Mouse (Mus musculus): ENCODE data around the gene Csf2rb2. TPM values are rescaled to one million over a fixed set of nuclear protein-coding genes. Genes with fewer than 3 reads are reported as not detected.
"Not testable (repeated sequence)": the region's sequence is repeated elsewhere in the genome, so short reads cannot be mapped to it uniquely, and the experiment has no call there.

The Csf2rb2 gene
- total RNA-seq, 4 experiments from 2014 or later = 0.27 to 3.0 (median 1.2) TPM

DNA sequence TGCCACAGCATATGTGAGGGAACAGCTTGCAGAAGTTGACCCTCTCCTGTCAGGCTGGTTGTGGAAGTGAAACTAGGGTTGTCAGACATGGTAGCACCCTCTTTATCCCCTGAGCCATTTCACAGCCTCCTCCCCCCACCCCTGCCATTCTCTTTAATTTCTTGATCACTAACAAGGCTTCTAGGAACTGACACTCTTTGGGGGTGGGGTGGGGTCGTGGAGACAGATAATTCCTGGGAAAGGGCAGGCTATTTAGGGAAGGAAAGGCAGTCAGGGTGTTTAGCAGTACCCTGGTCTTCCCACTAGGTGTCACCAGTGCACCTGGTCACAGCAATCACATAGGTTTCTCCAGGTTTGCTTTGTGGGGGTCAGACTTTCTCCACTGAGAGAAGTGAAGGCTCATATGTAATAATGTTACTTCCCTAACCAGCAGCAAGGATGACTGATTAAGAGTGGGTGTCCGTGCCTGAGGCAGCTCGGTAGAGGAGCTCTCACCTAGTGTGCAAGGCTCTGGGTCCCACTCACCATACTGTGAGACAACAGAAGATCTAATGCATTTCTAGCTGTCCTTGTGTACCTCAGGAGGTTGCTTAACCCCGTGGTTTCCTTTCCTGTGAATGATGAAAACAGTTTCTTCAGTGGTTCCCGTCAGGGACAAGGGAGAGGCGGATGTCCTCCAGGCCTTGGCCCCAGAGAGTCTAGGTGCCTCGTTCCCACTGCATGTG, 48.0 kb downstream of the Csf2rb2 start:
- DNase-seq (ENCODE audit: low spot score in 2 of 2) = peak in 1 of 2 experiments; percentile 61

DNA sequence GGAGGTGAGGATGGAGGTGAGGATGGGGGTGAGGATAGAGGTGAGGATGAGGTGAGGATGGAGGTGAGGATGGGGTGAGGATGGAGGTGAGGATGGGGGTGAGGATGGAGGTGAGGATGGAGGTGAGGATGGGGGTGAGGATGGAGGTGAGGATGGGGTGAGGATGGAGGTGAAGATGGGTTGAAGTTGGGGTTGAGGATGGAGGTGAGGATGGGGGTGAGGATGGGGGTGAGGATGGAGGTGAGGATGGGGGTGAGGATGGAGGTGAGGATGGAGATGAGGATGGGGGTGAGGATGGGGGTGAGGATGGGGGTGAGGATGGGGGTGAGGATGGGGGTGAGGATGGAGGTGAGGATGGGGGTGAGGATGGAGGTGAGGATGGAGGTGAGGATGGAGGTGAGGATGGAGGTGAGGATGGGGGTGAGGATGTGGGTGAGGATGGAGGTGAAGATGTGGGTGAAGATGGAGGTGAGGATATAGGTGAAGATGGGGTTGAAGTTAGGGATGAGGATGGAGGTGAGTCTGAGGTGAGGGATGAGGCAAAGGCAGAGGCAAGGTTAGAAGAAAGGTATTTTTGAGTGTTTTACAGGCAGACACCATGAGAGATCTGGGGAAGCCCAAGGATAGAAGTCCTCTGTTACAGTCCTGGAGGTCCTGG, 48.8 kb downstream of the Csf2rb2 start:
- DNase-seq (ENCODE audit: low spot score in 2 of 2) = not testable (repeated sequence)

DNA sequence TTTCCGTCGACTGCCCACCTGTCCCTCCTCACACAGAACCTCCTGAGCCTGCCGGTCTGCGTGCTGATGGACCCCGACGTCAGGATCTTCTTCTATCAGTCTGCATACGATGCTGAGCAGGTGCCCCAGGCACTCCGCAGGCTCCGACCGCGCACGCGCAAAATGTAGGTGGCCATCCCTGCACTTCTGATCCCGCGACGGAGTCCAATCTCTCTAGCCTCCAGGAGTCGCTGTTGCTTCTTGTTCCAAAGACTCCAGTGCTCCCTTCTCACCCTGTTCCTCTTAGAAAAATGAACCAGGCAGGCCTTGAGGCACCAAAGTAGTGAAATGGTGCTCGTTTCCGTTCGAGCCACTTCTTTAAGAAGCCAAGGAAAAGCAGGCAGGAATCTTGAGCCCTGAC, 50.8 kb downstream of the Csf2rb2 start:
- DNase-seq (ENCODE audit: low spot score in 2 of 2) = peak; percentile 19 to 31

DNA sequence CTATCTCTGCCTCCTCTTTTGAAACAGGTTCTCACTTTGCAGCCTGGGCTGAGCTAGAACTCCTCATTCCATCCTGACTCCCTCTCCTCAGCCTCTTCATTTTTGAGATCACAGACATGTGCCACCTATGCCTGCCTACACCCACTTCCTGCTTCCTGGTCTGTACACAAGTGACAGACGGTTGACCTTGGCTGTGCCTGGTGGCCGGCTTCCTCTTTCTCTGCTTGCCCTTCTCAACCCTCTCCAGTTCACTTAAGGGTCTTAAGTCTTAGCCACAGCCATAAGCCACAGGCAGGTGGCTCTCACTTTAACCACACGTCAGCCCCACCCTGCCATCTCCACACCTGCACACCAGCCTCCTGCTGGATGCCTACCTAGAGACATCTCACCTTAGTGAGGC, 57.1 kb downstream of the Csf2rb2 start:
- no peak for DNase-seq (ENCODE audit: low spot score in 2 of 2)

DNA sequence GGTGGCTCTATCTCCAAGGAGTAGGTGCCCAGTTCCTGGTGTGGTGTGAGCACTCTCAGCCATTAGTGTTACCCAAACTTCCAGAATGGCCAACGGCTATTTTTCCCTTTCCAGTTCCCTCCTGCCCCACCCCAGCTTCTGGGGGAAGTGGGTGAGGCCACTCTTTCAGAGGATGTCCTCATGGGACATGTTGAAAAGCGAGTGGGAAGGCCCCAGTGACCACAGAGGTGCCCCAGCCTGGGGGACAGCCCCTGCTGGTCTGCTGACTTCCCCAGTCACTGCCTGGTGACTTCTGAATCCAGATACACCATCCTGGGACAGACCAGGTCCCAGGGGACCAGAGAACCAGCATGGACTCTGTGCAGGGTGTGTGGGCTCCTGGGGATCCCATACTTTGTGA, 57.9 kb downstream of the Csf2rb2 start:
- no peak for DNase-seq (ENCODE audit: low spot score in 2 of 2)

DNA sequence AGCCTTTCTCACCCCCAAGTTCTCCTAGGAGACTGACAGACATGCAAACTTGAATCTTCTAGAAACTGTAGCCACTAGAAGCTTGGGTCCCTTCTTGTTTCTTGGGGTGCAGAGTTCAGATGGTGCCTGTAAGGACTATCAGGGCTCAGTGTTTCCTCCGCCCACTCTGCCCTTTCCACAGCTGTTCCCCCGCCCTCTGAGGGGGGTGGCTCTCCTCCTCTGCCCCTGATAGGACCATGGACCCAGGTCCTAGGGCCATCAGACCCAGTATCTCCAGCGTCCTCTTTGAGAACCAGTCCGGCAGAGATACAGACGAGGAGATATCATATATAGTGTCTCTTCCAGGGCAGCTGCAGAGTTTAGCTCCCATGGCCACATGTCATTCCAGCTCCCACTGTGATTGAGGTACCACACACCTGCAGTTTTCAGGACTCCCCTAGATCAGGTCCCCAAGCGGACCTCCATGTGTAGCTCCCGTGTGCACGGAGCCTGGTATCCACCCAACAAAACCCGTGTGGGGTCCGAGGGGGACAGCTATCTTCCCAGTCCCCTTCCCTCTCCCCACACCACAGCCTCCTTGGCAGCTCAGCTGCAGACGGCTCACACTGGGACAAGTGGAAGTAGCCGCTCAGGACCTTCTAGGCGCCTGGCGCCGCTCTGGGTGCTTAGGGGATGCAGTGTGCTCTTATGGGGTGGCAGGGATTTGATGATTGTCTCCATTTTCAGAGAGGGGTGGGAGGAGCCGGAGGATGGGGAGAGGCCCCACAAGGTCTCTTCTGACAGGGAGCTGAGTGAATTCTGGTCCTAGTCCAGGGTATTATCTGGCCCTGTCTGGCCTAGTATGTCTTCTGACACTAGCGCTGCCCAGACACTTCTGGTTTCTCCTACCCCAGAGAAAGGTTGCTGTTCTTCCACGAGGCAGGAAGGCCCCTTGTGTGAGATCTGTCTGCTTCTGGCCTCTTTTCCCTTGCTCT, 59.1 kb downstream of the Csf2rb2 start:
- DNase-seq (ENCODE audit: low spot score in 2 of 2) = no peak

DNA sequence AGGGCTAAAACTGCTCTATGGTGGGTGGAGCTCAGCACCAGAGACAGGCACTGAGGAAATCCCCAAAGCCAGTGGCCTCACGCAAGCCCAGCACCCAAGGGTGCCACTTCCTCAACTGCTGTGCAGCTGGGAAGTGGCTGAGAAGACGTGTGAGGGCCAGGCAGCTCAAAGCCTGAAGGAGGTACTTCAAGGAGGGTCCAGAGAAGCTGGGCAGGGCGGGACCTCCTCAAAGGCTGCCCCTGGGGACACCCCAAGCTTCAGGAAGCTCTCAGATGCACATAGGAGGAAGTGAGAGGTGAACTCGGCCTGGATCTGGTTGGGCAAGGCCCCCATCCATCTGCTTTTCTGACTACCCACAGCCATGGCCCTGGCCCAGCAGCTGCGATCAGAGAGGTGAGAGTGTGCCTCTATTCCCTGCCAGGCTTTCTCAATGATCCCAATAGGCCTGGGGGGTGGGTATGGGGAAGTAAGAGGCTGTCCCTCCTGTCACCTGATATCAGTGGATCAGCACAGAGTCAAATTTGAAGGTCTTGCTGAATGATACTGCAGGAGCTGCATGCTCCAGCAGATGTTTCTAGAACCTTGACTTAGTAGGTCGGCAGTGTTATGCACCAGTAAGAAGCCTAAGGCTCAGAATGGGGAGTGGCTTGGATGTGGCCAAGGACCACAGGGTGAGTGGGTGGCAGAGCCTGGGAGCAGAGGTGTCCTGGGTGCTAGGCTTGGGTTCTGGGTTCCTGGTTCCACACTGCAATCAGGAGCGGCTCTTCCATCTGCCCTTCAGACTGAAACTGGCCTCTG, 60.6 kb downstream of the Csf2rb2 start, which contains the start of gene Ncf4:
Ncf4 (plus strand) TSS at position 107 of the 798 bp plus-strand sequence.
- DNase-seq (ENCODE audit: low spot score in 2 of 2) = no peak

DNA sequence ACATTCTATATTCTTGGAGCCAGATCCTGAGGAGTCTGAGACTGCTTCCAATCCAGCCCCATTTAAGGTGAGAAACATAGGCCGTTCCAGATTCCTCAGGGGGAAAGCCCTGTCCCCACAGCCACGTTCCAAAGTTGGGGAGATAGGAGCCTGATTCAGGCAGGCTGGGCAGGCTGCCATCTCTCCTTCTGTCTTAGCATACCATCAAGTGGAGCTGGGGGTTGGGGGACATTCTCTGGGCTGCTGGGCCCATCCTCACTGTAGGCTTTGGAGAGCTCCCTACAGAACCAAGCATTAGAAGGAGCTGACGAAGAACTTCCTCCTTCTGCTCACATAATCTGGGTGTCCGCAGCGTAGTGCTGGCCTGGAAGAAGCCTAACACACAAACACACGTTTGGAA, 61.7 kb downstream of the Csf2rb2 start:
- DNase-seq (ENCODE audit: low spot score in 2 of 2) = peak in 1 of 2 experiments; percentile 20

DNA sequence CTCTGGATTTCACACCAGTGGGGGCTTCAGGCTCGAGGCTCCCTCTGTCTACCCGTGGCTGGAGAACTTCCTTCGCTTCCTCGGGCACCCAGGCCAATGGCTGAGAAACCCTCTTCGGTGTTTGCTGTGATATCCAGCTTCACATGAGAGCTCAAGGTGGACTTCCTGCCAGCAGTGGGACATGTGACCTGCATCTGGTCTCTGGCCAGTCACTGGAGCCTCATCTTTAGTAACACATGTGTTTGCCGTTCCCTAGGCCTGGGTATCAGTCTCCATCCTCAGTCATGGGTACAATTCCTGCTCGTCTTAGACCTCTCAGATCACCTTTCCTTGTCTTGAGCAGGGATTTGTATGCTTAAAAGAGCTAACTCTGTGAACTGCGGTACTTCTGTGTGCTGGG, 62.5 kb downstream of the Csf2rb2 start:
- no peak for DNase-seq (ENCODE audit: low spot score in 2 of 2)

DNA sequence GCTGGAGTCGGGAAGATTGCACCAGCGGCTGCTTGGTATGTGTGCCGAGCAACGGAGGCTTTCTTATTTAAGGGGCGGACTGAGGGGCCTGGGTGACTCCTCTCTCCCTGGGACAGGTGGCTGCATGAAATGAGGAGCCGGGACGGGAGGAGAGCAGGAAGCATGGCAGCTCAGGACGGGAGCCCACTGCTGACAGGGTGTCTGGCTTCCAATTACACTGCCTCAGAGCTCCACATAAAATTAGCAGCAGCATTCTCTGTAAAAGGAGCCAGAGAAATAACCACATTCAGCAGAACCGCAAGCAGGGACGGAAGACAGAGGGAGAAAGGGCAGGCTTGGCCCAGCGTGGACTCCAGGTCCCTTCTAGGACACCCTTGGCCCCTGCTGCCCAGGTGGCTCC, 64.2 kb downstream of the Csf2rb2 start:
- DNase-seq (ENCODE audit: low spot score in 2 of 2) = no peak

DNA sequence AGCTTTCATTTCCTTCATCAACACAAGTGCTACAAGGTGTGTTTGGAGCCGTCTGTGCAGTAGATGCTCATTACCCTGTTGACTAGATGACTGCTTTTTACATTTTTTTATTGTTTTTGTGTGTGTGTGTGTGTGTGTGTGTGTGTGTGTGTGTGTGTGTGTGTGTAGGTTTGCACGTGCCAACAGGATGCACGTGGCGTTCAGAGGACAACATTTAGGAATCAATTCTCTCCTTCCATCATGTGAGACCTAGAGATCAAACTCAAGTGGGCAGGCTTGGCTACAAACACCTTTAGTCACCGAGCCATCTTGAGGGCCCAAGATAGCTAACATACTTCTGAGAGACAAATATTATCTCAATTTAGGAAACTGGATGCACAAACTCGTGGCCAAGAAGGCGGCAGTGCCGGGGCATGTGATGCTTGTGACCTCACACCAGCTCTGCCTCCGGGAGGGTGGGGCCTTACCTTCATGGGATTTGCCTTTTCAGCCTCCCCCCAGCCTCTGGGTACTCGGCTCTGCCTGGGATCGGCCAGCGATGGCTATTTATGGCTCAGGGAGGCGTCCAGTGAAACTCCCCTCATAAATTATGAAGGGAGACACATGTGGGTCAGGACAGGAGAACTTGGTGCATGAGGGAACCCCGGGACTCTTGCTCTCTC, 65.4 kb downstream of the Csf2rb2 start:
- DNase-seq (ENCODE audit: low spot score in 2 of 2) = no peak

DNA sequence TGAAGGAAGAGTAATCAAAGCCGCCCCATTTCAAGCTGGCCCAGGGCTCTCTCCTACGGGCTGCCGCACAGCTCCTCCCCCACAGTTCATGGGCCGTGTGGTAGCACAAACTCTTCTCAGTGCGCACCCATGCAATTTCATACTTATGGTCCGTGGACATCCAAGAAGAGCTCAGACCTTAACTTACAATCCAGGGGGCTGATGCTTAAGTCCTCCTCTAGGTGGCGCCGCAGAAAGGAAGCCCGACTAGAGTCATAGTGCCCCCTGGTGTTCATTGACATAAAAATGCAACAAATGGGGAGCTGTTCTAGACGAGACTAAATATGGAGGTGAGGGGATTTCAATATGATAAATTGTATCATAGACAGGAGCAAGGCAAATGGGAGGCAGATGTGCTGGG, 66.1 kb downstream of the Csf2rb2 start:
- DNase-seq (ENCODE audit: low spot score in 2 of 2) = peak in 1 of 2 experiments; percentile 26

DNA sequence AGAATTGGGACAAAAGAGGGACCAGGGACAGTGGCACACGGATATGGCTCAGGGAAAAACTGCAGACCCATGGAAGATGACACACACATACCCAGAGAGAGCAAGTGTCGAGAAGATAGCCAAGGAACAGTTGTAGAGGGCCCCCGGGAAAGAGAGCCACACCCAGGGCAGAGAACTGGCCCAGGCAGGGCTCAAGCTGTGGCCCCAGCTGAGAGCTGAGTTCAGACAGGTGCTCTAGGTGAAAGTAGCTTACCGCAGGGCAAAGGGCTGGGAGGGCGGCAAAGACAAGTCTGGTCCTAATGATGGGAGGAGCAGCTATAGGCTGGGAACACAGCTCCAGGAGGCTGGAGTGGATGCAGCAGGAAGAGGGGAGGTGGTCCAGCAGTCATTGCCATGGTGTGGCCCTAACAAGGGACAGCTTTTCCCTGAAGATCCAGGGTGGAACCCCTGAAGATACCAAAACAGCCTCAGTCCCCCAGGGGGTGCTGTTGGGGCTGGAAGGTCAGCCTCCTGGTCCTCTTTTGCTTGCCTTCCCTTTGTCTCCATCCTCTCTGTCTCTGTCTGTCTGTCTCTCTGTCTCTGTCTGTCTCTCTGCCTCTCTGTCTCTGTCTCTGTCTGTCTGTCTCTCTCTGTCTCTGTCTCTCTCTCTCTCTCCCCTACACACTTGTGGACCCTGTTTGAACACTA, 70.6 kb downstream of the Csf2rb2 start:
- DNase-seq (ENCODE audit: low spot score in 2 of 2) = no peak

Small RNA genes lying within 50 kb of the gene (microRNA-seq; reads per million reads assigned to microRNA genes)
- gene Mir7676-1 = 0 reads per million in 2 experiments
- gene Mir7676-2 = 0 reads per million in 2 experiments

Other genes with a start within 250 kb of the Csf2rb2 start
- 10 to 100 TPM; 45.3 to 47.1 (median 46.5) TPM for gene Cacng2, start 185.7 kb downstream of the Csf2rb2 start, total RNA-seq (2022)
- gene Ift27, start 131.6 kb downstream of the Csf2rb2 start, total RNA-seq (2022) = 10 to 100 TPM; 30.6 to 34.2 (median 31.9) TPM
- 100 to 1,000 TPM; 101 to 113 (median 102) TPM for gene Pvalb, start 99.3 kb downstream of the Csf2rb2 start, total RNA-seq (2022)
- gene Ncf4, start 60.9 kb downstream of the Csf2rb2 start, total RNA-seq (2022) = 1 to 10 TPM; 1.1 to 3.3 (median 1.5) TPM
- 1 to 10 TPM in 3 of 4 experiments, under 1 TPM in 1; 0.83 to 5.7 (median 2.2) TPM for gene Csf2rb, start 20.0 kb upstream of the Csf2rb2 start, total RNA-seq (2022)
- gene Tex33, start 90.2 kb upstream of the Csf2rb2 start, total RNA-seq (2022) = not detected
- gene Tst, start 100.2 kb upstream of the Csf2rb2 start, total RNA-seq (2022) = 10 to 100 TPM; 33.6 to 37.8 (median 36.0) TPM
- 10 to 100 TPM; 31.4 to 38.1 (median 34.6) TPM for gene Mpst, start 100.7 kb upstream of the Csf2rb2 start, total RNA-seq (2022)
- 100 to 1,000 TPM; 299 to 358 (median 333) TPM for gene Kctd17, start 122.8 kb upstream of the Csf2rb2 start, total RNA-seq (2022)
- 1 to 10 TPM; 1.1 to 1.7 (median 1.2) TPM for gene Tmprss6, start 162.9 kb upstream of the Csf2rb2 start, total RNA-seq (2022)
- gene Il2rb, start 189.6 kb upstream of the Csf2rb2 start, total RNA-seq (2022) = under 1 TPM; 0.26 to 0.94 (median 0.42) TPM
- 1 to 10 TPM; 1.7 to 4.0 (median 2.0) TPM for gene C1qtnf6, start 225.7 kb upstream of the Csf2rb2 start, total RNA-seq (2022)
- gene Sstr3, start 239.0 kb upstream of the Csf2rb2 start, total RNA-seq (2022) = 10 to 100 TPM; 16.2 to 23.4 (median 18.3) TPM